Mouse (Mus musculus) bone marrow macrophage, adult 2 months (primary cell): ENCODE measurements at regions not wholly inside any gene's neighbourhood (a gene's known extent, or its start where the extent isn't known, plus 50 kb on each side); places are given as distances from the start of the nearest gene placed in this dataset.

ENCODE experiments used
- CTCF ChIP-seq: IDR thresholded peaks from 2 replicates; pipeline ENCODE4 v1.5.1; 2012; ENCODE audit warnings: low read depth, mild to moderate bottlenecking, low read length, moderate library complexity
- POLR2A ChIP-seq: IDR thresholded peaks from 2 replicates; pipeline ENCODE4 v1.6.1; 2012; ENCODE audit warnings: mild to moderate bottlenecking, low read depth, low read length, borderline replicate concordance

GRCm38 (mm10) chr5:103360775-103361247, 64.2 kb upstream of the Ptpn13 start:
- no peak for TF ChIP-seq POLR2A
- TF ChIP-seq CTCF, result no peak
